Mouse (Mus musculus) embryonic facial prominence, embryonic 11.5 days (tissue): ENCODE data around the gene Cryz. TPM values are rescaled to one million over a fixed set of nuclear protein-coding genes. Genes with fewer than 3 reads are reported as not detected.

Source experiments
- ATAC-seq: fragments of 200-750 bp; cut with Nextera tagmentation; replicated peaks from 2 replicates; pipeline ENCODE4 v1.8.0; 2017; ENCODE audit warnings: low read depth; ENCODE audit not compliant: insufficient number of reproducible peaks, low FRiP score, low TSS enrichment
- DNase-seq: peaks from one replicate; pipeline ENCODE4 v3.0.0-alpha.2; 2015; ENCODE audit warnings: low spot score
- H3K27ac ChIP-seq: fragments of 300-500 bp; sonication (generic); replicated peaks from 2 replicates; pipeline ENCODE4 v1.5.1; 2014; ENCODE audit warnings: mild to moderate bottlenecking, low read depth, low read length, control low read depth
- H3K27me3 ChIP-seq: fragments of 300-500 bp; sonication (generic); 2 replicates; pipeline ENCODE4 v1.6.1; 2014; ENCODE audit warnings: mild to moderate bottlenecking, low read length, moderate library complexity, mixed read lengths; ENCODE audit not compliant: control insufficient read depth, insufficient read depth
- H3K36me3 ChIP-seq: fragments of 300-500 bp; sonication (generic); replicated peaks from 2 replicates; pipeline ENCODE4 v1.6.1; 2014; ENCODE audit warnings: low read depth, mild to moderate bottlenecking, low read length, moderate library complexity, mixed read lengths; ENCODE audit not compliant: control insufficient read depth, insufficient read depth
- H3K4me1 ChIP-seq: fragments of 300-500 bp; sonication (generic); 2 replicates; pipeline ENCODE4 v1.6.1; 2014; ENCODE audit warnings: low read length, mixed read lengths; ENCODE audit not compliant: control insufficient read depth, insufficient read depth
- H3K4me2 ChIP-seq: fragments of 300-500 bp; sonication (generic); 2 replicates; pipeline ENCODE4 v1.6.1; 2014; ENCODE audit warnings: low read depth, mild to moderate bottlenecking, control low read depth, low read length, moderate library complexity
- H3K4me3 ChIP-seq: fragments of 300-500 bp; sonication (generic); 2 replicates; pipeline ENCODE4 v1.5.1; 2014; ENCODE audit warnings: low read depth, low read length, control low read depth
- H3K9ac ChIP-seq: fragments of 300-500 bp; sonication (generic); replicated peaks from 2 replicates; pipeline ENCODE4 v1.6.1; 2014; ENCODE audit warnings: mild to moderate bottlenecking, control low read depth, low read length
- H3K9me3 ChIP-seq: fragments of 300-500 bp; sonication (generic); replicated peaks from 2 replicates; pipeline ENCODE4 v1.6.1; 2016; ENCODE audit warnings: mild to moderate bottlenecking, low read length, inconsistent platforms, mixed read lengths; ENCODE audit not compliant: control insufficient read depth
- WGBS: fragments of 180-500 bp; shearing (Covaris S2); extraction: QIAGEN DNeasy Blood & Tissue Kit; methylation state at CpG from one replicate; pipeline ENCODE4 v1.1.7; 2014; 5-methylcytosine and 5-hydroxymethylcytosine counted together
- polyA plus RNA-seq: library from polyadenylated mRNA; unstranded; fragments of >200 nt; fragmentation: Nextera tagmentation; extraction: Ambion mirVana; gene quantifications from 2 replicates; pipeline ENCODE4 v1.2.1, GENCODE M21; 2014

Gene Cryz
- polyA plus RNA-seq, 1 experiment from 2014 or later: 30.5 TPM

GRCm38 (mm10) chr3:154663545-154663944 is 67.0 kb downstream of the Cryz start, which contains the start of gene Erich3:
TSS of gene Erich3 (plus strand) at chr3:154663859.
- H3K4me2 ChIP-seq: peak within 1 kb of the TSS; percentile 69
- peak within 1 kb of the TSS; percentile 7; the same call in 1 of the 2 replicates for H3K9ac ChIP-seq
- DNase-seq: no peak
- no peak for ATAC-seq
- no peaks in the 10 kb centered on the region; the same call in 1 of the 2 replicates for H3K4me1 ChIP-seq
- H3K4me3 ChIP-seq: peak within 1 kb of the TSS; percentile 31
- H3K27ac ChIP-seq: no peak within 1 kb of the TSS
- H3K36me3 ChIP-seq: no peaks in the 10 kb centered on the region
- no peaks in the 10 kb centered on the region for H3K9me3 ChIP-seq
- peaks cover 13% of the 10 kb centered on the region for H3K27me3 ChIP-seq
- WGBS: 30% methylated on average over 7 of the region's 7 CpGs

- peak; percentile 34 for DNase-seq
- H3K4me3 ChIP-seq: peak overlapping the region; percentile 31
- H3K4me2 ChIP-seq: peak overlapping the region; percentile 69
- ATAC-seq: peak; percentile 60
- no peaks in the 10 kb centered on the region for H3K9me3 ChIP-seq
- no peak overlapping the region for H3K27ac ChIP-seq
- peaks cover 13% of the 10 kb centered on the region for H3K27me3 ChIP-seq
- no peaks in the 10 kb centered on the region for H3K36me3 ChIP-seq
- peak overlapping the region; percentile 7; the same call in 1 of the 2 replicates for H3K9ac ChIP-seq
- 5% methylated on average over 25 of the region's 27 CpGs for WGBS
- no peaks in the 10 kb centered on the region; the same call in 1 of the 2 replicates for H3K4me1 ChIP-seq
Observed at GRCm38 (mm10) chr3:154663976-154664581, 67.6 kb downstream of the Cryz start.

GRCm38 (mm10) chr3:154664636-154665035 is 68.1 kb downstream of the Cryz start:
- WGBS: 42% methylated on average over 4 of the region's 4 CpGs
- H3K4me2 ChIP-seq: no peak overlapping the region
- no peak overlapping the region for H3K27ac ChIP-seq
- H3K4me3 ChIP-seq: no peak overlapping the region
- peaks cover 13% of the 10 kb centered on the region for H3K27me3 ChIP-seq
- H3K4me1 ChIP-seq: no peaks in the 10 kb centered on the region; the same call in 1 of the 2 replicates
- no peaks in the 10 kb centered on the region for H3K36me3 ChIP-seq
- ATAC-seq (no peak), DNase-seq (no peak)
- no peak overlapping the region for H3K9ac ChIP-seq
- H3K9me3 ChIP-seq: no peaks in the 10 kb centered on the region

GRCm38 (mm10) chr3:154668485-154668884 is 72.0 kb downstream of the Cryz start:
- no peaks in the 10 kb centered on the region; the same call in 1 of the 2 replicates for H3K4me1 ChIP-seq
- no peak overlapping the region for H3K27ac ChIP-seq
- WGBS: 86% methylated on average over 3 of the region's 3 CpGs
- ATAC-seq (no peak), DNase-seq (no peak)
- H3K36me3 ChIP-seq: no peaks in the 10 kb centered on the region
- H3K4me2 ChIP-seq: no peak overlapping the region
- H3K4me3 ChIP-seq: no peak overlapping the region
- H3K9me3 ChIP-seq: no peaks in the 10 kb centered on the region
- H3K9ac ChIP-seq: no peak overlapping the region
- peaks cover 8% of the 10 kb centered on the region for H3K27me3 ChIP-seq

- no peak overlapping the region for H3K9ac ChIP-seq
- ATAC-seq: no peak
- no peaks in the 10 kb centered on the region for H3K4me1 ChIP-seq
- no peak overlapping the region for H3K4me2 ChIP-seq
- no peaks in the 10 kb centered on the region for H3K27me3 ChIP-seq
- 83% methylated on average over 6 of the region's 6 CpGs for WGBS
- no peak overlapping the region for H3K4me3 ChIP-seq
- H3K27ac ChIP-seq: no peak overlapping the region
- no peaks in the 10 kb centered on the region for H3K36me3 ChIP-seq
- no peak for DNase-seq
- H3K9me3 ChIP-seq: no peaks in the 10 kb centered on the region
Observed at GRCm38 (mm10) chr3:154670584-154670983, 74.1 kb downstream of the Cryz start.

- Histone ChIP-seq H3K27me3 (no peaks in the 10 kb centered on the region), H3K4me3 (no peak overlapping the region), H3K4me2 (no peak overlapping the region), H3K4me1 (no peaks in the 10 kb centered on the region), H3K36me3 (no peaks in the 10 kb centered on the region), H3K27ac (no peak overlapping the region), H3K9ac (no peak overlapping the region), H3K9me3 (no peaks in the 10 kb centered on the region)
- WGBS: 73% methylated on average over 5 of the region's 5 CpGs
- DNase-seq (no peak), ATAC-seq (no peak)
Observed at GRCm38 (mm10) chr3:154671013-154671412, 74.5 kb downstream of the Cryz start.

Other genes starting within 250 kb of the Cryz start
- gene Tyw3, start 393 bp downstream of the Cryz start, polyA plus RNA-seq: 23.1 and 23.4 TPM in 2 replicates
- gene Erich3, start 67.1 kb downstream of the Cryz start, polyA plus RNA-seq: 0.17 and 0.39 TPM in 2 replicates